Mouse (Mus musculus) adrenal gland, adult (tissue): Measurements from ENCODE around the gene Fbxw4.
A peak's percentile ranks its signal among the peaks of the same experiment; 100 is the strongest.

Source experiments
- DNase-seq, 2 experiments: peaks; one replicate each; pipeline ENCODE4 v3.0.0; 2022 to 2023; ENCODE audit warnings: low spot score in 1 of 2; ENCODE audit not compliant: inconsistent age in 2 of 2

Fbxw4 gene

DNA sequence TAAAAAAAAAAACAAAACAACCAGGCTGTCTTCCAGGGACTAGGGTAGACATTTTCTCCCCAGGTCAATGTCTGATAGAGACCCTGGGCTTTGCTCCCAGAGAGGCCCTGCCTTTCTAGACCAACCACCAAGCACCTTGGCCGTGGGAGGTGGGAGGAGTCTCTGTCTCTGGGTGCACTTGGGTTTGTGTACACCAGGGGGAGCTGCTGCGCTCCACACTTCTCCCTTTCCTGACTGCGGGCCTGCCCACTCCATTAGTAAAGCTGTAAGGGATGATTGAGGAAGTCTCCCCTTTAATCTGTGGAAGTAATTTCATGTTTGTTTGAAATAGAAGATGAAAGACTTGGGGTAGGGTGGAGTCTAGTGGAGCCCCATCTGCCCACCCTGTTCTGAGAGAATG, 78.9 kb downstream of the Fbxw4 start:
- peak; percentile 59 to 82 for DNase-seq

DNA sequence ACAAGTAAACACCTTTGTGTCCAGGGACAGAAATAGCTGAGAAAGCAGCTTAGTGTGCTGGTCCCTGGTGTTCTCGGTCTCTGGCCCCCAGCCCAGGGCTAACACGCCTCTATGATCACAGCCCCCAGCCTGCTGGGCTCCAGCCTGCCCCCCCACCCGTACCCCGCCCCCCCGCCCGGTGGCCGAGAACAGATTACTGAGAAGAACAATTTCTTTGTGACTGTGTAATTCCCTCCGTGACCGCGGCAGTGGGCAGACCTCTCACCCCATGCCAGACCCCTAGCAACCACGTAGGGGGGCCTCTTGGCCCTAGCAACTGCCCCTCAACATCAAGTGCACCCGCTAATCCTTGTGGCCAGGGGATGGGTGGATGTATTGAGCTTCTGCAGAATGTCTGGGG, 79.9 kb downstream of the Fbxw4 start:
- DNase-seq: peak in 1 of 2 experiments; percentile 19

DNA sequence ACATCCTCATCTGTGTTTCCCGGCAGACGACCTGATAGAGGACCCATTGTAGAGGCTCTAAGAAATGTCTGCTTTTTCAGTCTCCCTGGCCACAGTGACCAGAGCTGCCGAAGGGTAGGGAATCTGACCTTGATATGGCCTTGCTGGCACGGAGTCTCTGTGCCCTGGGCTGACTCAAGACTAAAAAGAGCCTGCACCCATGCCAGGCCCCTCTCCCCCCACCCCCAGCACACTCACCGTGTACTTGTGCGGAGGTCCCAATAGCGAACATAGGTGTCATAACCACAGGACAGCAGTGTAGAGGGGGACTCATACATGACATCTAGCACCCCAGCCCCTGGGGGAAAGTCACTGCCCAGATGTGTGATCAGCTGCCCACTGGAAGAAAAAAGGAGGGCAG, 80.7 kb downstream of the Fbxw4 start:
- DNase-seq: peak; percentile 69 to 79

DNA sequence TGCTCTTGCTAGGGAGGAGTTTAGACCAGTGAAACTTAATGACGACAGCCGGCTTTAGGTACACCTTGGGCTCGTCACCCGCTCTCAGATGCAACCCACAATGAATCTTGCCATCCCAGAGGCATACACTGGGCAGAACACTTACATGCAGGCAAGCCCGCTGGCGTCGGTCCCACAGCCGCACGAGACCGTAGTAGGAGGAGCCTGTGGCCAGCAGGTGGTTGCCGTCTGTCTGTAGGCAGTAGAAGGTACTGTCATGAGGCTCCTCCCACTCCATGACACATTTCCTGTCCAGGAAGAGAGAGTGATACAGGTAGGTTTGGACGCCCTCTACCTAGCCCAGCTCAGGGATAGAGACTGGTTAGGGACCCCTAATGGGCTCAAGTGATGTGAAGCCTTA, 81.1 kb downstream of the Fbxw4 start:
- DNase-seq: peak in 1 of 2 experiments; percentile 46

DNA sequence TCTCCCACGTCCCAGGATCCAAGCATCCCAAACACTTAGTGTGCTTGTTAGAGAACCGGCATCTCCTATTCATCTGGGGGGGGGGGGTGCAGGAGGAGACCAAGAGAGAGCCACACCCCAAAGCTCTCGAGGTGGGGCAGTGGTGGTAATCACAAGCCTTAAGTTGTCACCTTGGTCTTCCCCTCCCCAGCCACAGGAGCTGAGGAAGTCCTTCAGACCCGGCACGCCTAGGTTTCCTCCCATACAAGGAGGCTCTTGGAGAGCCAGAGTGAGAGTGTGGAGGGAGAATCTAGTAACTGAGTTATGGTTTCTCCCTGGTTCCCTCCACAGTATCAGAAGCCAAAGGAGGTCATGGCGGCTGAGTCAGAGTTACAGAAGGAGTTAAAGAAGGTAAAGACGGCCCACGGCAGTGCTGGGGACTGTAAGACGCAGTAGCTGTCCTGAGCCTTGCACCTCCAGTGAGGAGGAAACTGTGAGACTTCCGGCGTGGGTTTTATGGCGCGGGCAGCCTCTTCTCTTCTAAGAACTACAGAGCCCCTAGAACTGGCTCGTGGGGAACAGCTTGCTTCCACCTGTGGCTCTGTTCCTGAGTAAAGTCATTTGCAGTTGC, 82.9 kb downstream of the Fbxw4 start:
- DNase-seq: no peak

DNA sequence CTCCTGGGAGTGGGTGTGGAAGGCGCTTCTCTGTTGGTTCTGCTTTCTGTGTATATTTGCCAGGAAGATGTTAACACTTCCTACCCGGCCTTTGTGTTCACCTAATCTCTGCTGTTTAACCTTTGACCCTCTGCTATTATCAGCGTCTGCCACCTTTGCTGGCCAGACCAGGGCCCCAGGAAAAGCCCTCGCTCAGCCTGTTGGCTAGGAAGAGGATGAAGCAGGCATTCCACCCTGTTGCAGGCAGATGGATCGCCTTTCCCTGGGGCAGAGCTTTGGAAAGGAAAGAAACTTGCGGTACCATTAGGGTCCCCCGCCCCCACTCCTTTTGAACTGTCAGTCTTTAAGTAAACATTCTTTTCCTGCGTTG, 84.5 kb downstream of the Fbxw4 start:
- no peak for DNase-seq

DNA sequence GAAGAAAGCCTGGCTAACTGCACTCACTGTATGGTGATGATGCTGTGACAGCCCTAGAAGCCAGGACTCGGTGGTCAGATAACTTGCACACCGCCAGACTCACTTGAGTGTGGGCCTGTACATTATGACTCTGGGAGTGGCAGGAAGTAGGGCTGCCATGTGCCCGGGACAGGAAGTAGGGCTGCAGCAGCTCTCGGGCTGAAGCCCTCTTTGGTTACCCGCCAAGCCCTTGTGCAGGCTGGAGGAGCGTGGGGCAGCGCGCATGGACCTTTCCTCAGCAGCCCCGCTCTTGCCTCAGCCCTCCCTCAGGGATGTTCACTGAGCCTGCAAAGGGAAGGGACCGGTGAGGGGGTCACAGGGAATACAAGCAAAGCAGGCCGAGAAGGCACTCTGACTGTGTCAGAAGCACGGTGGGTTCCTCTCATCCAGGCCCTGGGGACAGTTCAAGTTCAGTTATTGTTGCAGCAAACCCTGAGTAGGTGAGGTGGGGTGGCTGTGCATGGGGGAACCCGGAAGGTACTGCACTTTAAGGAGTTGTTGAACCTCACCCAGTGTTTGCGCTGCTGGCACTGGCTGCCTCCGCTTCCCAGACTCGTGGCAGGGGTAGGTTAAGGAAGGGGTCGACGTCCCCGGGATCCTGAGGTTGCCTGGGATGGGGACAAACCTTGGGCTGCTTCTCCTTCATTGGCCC, 85.0 kb downstream of the Fbxw4 start:
- DNase-seq: peak in 1 of 2 experiments; percentile 38

DNA sequence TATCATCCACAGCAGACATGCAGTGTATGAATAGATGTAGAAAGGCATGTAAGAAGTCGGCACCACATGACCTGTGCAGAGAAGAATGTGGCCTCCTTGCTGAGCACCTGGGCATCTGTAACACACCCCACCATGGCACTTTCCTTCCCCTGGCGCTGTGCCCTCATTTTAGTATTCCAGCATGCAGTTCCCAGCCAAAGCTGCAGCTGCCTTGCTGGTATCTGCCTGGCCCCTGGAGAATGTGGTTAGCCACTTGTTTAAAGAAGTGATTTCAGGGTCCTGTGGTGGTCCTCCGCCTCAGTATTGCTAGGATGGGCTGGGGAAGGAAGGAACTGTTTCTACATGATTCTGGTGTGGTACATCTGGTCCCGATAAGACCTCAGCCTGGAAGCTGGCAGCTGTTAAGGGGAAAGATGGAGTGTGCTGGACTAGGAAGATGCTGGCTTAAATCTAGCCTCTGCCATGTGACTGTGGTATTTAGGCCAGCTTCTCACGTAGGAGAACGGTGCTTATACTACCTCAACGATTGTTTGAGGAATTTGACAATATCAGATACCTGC, 85.7 kb downstream of the Fbxw4 start:
- DNase-seq: no peak

DNA sequence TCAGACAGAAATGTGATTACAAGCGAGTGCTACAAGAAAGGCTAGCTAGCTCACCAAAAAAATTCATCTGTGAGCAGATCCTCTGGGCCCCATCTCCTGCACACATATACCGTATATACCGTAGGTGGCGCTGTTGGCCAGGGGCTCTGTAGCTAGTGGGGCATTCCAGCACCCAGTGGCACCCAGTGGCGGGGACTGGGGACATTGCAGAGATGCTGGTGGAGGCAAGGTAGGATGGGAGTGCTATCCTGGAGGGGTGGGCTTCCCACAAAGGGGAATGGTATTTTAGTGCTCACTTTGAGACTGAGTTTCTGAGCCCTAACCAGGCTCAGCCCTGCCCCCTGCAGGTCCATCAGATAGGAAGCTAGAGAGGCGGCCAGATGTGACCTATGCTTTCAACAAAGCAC, 86.2 kb downstream of the Fbxw4 start:
- DNase-seq: peak; percentile 76 to 93

DNA sequence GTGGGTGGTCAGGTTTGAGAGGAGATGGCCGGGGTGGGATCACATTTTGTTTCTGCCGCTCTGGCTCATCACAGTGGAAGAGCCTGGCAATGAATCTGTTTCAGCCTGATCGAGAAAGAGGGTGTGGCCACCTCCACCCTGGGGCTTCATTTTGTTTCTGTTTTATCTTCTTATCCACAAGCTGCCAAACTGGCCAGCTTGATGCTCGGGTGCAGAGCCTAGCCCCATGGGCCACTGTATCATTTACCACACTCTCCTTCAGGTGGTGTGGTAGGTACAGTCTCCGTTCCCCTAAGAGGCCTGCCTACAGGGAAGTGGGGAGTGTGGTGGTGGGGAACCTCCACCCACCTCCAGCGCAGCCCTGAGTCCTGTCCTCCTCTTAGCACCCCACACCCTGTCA, 87.1 kb downstream of the Fbxw4 start:
- no peak for DNase-seq

DNA sequence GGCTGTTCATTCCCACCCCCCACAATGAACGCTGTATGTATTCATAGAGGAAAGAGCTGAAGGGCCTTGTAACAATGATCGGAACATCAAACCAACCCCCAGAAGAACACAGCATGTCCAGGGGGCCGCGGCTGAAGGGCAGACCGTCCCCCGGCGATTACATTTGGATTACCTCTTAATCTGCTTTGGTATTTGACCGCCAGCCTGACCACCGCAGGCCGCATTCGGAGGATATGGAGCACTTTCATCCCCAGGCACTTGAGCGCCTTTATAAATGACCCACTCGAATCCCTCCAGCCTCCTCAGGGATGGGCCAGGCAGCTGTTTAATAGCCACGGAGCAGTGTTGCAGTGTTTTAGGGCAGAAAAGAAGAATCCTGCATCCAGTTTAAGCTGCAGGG, 92.7 kb downstream of the Fbxw4 start:
- DNase-seq: no peak

DNA sequence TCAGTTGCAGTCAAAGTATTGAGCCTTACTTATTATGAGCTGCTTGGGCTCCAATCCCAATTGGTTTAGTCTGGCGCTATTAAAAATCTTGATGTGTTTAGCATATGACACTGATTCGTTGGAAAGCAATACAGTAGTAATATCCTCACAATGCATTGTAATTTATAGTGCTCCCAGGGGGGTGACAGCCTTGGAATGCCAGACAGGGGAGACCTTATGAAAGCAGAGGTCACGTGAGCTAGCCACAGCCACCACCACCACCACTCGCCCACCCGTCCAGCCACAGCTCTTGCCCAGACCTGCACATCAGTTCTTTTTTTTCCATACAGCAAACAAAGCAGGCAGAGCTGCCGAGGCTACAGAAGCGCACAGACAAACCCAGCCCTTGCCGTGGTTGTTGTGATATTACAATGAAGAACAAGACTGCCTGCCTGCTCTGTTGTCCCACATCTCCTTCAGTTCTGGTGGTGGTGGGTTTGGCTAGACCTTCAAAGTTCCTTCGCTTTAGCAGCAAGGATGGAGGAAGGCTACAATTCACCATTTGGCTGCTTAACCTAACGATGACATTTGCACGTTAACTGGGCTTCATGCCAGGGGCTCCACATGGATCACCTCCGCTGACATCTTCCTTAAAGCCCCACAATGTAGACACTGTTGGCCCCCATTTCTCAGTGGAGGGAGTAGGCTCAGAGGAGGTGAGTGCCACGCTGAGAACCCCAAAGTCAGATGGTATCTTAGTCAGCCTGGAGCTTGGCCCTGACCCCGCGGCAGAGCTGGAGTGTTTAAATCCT, 94.0 kb downstream of the Fbxw4 start:
- no peak for DNase-seq

DNA sequence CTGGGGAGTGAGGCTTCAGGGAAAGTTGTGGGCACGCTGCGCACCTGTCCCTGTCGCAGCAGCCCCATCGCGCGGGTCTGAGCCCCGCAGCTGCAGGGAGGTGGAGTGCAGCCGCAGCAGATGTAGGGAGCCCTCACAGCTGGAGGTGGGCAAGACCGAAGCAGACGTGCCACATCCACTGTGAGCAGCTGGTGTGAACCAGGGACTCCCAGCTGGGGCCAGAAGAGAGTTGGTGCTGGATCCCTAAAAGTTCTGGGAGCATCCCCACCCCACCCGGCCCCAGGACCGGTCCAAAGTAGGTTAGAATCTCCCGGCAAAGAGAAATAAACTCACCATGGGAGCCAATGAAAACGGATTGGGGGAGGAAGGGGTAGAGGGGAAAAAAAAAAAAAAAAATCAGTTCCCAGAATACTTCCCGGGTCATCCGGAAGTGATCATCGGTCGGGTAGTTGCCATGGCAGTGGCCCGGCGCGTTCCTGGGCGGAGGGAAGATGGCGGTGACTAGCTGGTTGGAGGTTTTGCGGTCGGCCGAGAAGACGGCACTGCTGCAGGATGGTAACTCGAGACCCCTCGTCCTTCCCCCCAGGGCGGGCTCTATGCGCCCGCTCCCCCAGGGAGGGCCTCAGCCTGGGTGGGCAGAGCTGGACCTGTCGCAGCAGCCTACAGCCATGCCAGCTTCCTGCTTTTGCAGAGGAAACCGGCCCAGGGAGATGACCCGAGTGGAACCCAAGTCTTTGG, 99.8 kb downstream of the Fbxw4 start, which contains the start of the genes Poll and Gm17018:
Gene Poll (minus strand): TSS at position 379 of the 738 bp plus-strand sequence.
Gene Gm17018 (plus strand): TSS at position 463 of the 738 bp plus-strand sequence.
- peak; percentile 87 to 95 for DNase-seq

DNA sequence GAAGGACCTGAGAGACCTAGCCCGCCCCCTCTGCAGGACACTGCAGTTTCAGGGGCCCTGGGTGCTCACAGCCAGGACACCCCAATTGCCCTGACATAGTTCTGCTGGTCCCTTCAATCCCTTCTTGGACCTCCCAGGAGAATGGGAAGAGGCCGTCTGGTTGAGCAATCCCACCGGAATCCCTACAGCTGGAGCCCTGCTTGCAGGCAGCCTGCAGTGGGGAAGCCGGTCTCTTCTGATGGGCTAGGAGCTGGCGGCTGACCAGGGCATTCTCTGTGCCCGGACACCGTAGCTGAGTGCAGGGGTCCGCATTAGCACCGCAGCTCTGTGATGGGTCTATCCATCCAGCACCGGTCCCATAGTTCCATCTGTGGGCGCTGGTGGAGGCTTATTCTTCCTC, 106.0 kb downstream of the Fbxw4 start:
- no peak for DNase-seq

DNA sequence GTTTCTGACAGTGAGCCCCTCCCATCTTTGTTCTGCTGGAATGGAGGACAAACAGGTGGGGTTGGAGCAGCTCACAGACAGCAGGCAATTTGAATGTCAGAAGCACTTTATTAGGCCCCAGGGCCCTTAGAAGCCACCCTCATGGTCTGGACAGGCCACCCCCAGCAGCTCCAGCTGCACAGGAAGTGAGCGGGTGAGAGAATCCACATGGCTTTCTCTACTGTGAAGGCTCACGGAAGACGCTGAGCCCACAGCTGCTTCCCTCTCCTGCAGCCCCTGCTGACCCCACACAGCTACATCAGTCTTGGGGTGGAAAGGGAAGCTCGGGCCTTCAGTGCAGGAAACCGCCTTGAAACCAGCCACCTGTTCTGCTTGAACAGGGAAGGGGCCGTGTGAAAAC, 107.9 kb downstream of the Fbxw4 start:
- no peak for DNase-seq

DNA sequence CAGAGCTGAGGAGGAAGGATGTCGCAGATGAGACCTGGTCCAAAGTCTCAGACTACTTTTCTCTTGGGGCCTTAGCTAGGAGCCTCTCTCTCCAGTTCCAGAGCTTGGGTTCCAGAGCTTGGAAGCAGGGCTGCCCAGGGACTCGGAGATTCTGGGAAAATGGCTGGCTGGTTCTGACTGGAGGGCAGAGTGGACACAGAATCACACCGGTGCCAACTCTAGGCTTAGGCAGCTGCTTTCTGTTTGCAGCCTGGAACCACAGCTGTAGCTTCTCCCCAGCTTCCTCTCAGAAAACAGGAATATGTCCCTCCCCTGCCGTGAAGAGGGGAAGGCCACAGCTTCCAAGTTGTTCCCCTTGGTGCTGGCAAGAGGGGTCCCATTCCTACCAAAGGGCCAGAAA, 110.2 kb downstream of the Fbxw4 start:
- no peak for DNase-seq

DNA sequence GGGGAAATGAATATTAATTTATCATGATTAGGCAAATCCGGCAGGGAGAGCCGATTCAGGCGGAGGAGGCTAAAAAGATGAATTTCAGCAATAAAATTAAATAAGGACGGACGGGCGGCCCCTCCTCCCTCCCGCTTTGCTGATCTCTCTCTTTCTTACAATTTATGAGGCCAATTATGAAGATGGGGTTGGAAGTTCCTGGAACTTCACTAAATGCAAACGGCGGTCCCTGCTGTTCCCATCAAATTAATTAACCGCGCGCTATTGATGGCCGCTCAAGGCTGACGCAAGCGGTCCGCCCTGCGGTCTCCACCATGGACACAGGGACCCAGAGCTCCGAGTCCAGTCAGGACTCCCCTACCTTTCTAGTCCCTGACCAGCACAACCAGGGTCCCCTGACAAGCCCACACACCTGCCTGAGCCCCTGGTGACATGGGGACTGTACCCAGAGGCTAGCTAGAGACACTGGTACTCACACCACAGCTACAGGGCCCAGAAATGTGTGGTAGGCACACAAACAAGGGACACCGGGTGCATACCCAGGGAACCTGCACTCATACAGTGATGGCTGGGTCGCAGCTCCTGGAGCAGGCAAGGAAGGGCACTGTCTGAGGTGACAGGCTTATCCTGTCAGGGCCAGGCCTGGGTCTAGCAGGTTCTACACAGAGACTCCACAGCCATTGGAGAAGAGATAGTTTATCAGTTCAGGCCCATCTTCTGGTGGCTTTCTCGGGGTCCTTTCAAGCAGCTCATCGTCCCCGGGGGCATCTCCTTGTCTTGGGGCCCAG, 110.8 kb downstream of the Fbxw4 start:
- no peak for DNase-seq

DNA sequence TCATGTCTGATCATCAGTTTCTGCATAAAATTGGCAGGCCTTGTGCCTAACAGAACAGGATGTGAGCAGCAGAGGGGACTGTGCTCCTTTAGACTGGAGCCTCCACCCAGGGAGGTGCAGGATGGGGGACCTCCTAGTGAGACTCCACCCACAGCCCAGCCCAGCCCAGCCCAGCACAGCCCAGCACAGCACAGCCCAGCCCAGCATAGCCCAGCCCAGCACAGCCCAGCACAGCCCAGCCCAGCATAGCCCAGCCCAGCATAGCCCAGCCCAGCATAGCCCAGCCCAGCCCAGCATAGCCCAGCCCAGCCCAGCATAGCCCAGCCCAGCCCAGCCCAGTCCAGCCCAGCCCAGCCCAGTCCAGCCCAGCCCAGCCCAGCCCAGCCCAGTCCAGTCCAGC, 111.9 kb downstream of the Fbxw4 start:
- peak in 1 of 2 experiments; percentile 14 for DNase-seq

DNA sequence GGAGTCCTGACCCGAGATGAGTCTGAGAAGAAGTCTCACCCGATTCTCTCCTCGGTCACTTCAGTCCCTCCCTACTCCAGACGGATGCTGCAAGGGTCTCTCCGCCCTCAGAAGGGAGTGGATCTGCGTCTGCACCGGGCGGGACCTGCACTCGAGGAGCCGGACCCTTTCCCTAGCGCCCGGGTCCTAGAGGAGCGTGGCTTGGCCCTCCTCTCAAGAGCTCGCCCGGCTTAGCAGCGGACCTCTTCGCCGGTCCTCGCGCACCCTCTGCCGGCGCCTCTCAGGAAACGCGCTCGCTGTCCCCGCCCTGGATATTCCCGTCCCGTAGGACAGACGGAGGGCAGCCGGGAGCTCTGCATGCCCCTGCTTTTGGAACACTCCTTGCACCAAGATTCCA, 115.2 kb downstream of the Fbxw4 start:
- peak; percentile 88 to 95 for DNase-seq
